Mouse (Mus musculus): ENCODE data around the gene Crcp.

GRCm38 (mm10) chr5:130023067-130023766 is 5.9 kb upstream of the Crcp start:
- TF ChIP-seq CTCF (IDR thresholded peaks at IDR 0.05; ENCODE audit: low read depth), result no peak
- TF ChIP-seq EP300 (IDR thresholded peaks at IDR 0.05; ENCODE audit: low read depth), result no peak

All from liver, postnatal 0 days (tissue).